In genomic region chr19:5844831-5845318, GRCm38 (mm10) we compare ENCODE assay signal across 8 mouse cellular contexts. TPM values are rescaled to one million over a fixed set of nuclear protein-coding genes. Genes with fewer than 3 reads are reported as not detected.
DNase-seq lines count a peak whose midpoint lies in the region; ATAC-seq lines count a peak whose summit lies in the region.

No protein-coding gene starts in this region.

- peaks cover 93% of the 10 kb centered on the region for H3K4me1 ChIP-seq in kidney, embryonic 15.5 days

- H3K4me3 ChIP-seq in kidney, embryonic 15.5 days (replicated peaks), result peak overlapping the region; percentile 41

- H3K27me3 ChIP-seq in kidney, embryonic 15.5 days, result no peaks in the 10 kb centered on the region

- no peaks in the 10 kb centered on the region for H3K9me3 ChIP-seq in kidney, embryonic 15.5 days (replicated peaks)

- ATAC-seq in kidney, embryonic 15.5 days (replicated peaks; ENCODE audit: low FRiP score), result no peak
- ATAC-seq in activated CD4-positive, CD25-positive, alpha-beta regulatory T cell, adult 4 months, result peak; percentile 29
- ATAC-seq in hematopoietic stem cell, adult 5-6 weeks (replicated peaks in 1 of 2; ENCODE audit: insufficient read depth in 1 of 2, low FRiP score in 2 of 2, low TSS enrichment in 1 of 2, low read depth in 1 of 2, poor library complexity in 2 of 2, severe bottlenecking in 2 of 2), result peak; percentile 12 to 14
- ATAC-seq in megakaryocyte, adult 5-6 weeks (ENCODE audit: poor library complexity, severe bottlenecking), result peak; percentile 9

- H3K4me2 ChIP-seq in kidney, embryonic 15.5 days, result peak overlapping the region; percentile 60

- peak overlapping the region; percentile 35 for H3K9ac ChIP-seq in kidney, embryonic 15.5 days

- H3K36me3 ChIP-seq in kidney, embryonic 15.5 days, result no peaks in the 10 kb centered on the region

- 52% methylated on average over 12 of the region's 12 CpGs for WGBS in kidney, embryonic 15.5 days

- no peak for DNase-seq in kidney, adult 11 months
- DNase-seq in thymus, postnatal 36 days, result peak; percentile 62 to 67
- DNase-seq in cerebellum, adult 11 months, result no peak
- no peak for DNase-seq in embryo, embryonic 9.5 days (ENCODE audit: extremely low spot score)

- peak overlapping the region; percentile 98 for H3K27ac ChIP-seq in kidney, embryonic 15.5 days

RNA-seq across cellular contexts. Expression of gene Frmd8, which starts 30.2 kb away (rescaled TPM):
- polyA plus RNA-seq in kidney, embryonic 15.5 days (2015; fragmentation: Nextera tagmentation; extraction: Ambion mirVana), result 40.2 and 43.1 TPM in 2 replicates
- polyA plus RNA-seq in activated CD4-positive, CD25-positive, alpha-beta regulatory T cell, adult 4 months (2017; shearing (Covaris generic)), result 10 to 100 TPM; 70.6 to 78.6 TPM
- 26.4 and 31.8 TPM in 2 replicates for total RNA-seq in hematopoietic stem cell, adult 5-6 weeks (2017)
- 21.4 and 21.9 TPM in 2 replicates for total RNA-seq in megakaryocyte, adult 5-6 weeks (2015)
- total RNA-seq in megakaryocyte, adult 5-6 weeks (2017), result 19.3 and 23.3 TPM in 2 replicates

RNA-seq across cellular contexts. Expression of gene Slc25a45, which starts 32.7 kb away (rescaled TPM):
- 8.1 and 8.5 TPM in 2 replicates for polyA plus RNA-seq in kidney, embryonic 15.5 days (2015; fragmentation: Nextera tagmentation; extraction: Ambion mirVana)
- 10 to 100 TPM; 43.3 to 60.2 TPM for polyA plus RNA-seq in activated CD4-positive, CD25-positive, alpha-beta regulatory T cell, adult 4 months (2017; shearing (Covaris generic))
- 48.1 and 60.3 TPM in 2 replicates for total RNA-seq in hematopoietic stem cell, adult 5-6 weeks (2017)
- total RNA-seq in megakaryocyte, adult 5-6 weeks (2015), result 55.6 and 67.9 TPM in 2 replicates
- total RNA-seq in megakaryocyte, adult 5-6 weeks (2017), result 69.1 and 73.5 TPM in 2 replicates

RNA-seq across cellular contexts. Expression of gene Tigd3, which starts 49.1 kb away (rescaled TPM):
- polyA plus RNA-seq in kidney, embryonic 15.5 days (2015; fragmentation: Nextera tagmentation; extraction: Ambion mirVana), result 4.2 and 4.7 TPM in 2 replicates
- polyA plus RNA-seq in activated CD4-positive, CD25-positive, alpha-beta regulatory T cell, adult 4 months (2017; shearing (Covaris generic)), result under 1 TPM; 0.29 to 0.58 TPM
- 2.4 and 2.6 TPM in 2 replicates for total RNA-seq in hematopoietic stem cell, adult 5-6 weeks (2017)
- total RNA-seq in megakaryocyte, adult 5-6 weeks (2015), result 0.54 and 0.59 TPM in 2 replicates
- total RNA-seq in megakaryocyte, adult 5-6 weeks (2017), result 1.0 and 1.8 TPM in 2 replicates

Comparison
In these comparisons a context has a peak if more than half of its experiments do, and no peak if none do; other contexts are left out.
1. DNase-seq: peak in thymus, postnatal 36 days (2 of 2); none in kidney, adult 11 months (single experiment), cerebellum, adult 11 months (single experiment) and embryo, embryonic 9.5 days (single experiment).